In genomic region chr5:135236571-135236970, GRCm38 (mm10) we compare ENCODE assay signal across 8 mouse cellular contexts. TPM values are rescaled to one million over a fixed set of nuclear protein-coding genes. Genes with fewer than 3 reads are reported as not detected.
DNase-seq lines count a peak whose midpoint lies in the region; ATAC-seq lines count a peak whose summit lies in the region.

No protein-coding gene starts in this region.

- H3K9ac ChIP-seq in midbrain, embryonic 11.5 days (ENCODE audit: low read length) = no peak overlapping the region
- H3K9ac ChIP-seq in midbrain, embryonic 16.5 days (ENCODE audit: low read depth, low read length) = no peak overlapping the region
- no peak overlapping the region for H3K9ac ChIP-seq in neural tube, embryonic 11.5 days (ENCODE audit: low read length)

- H3K27ac ChIP-seq in midbrain, embryonic 11.5 days (ENCODE audit: low read depth, low read length) = no peak overlapping the region
- no peak overlapping the region for H3K27ac ChIP-seq in midbrain, embryonic 16.5 days (ENCODE audit: low read length)
- H3K27ac ChIP-seq in neural tube, embryonic 11.5 days (ENCODE audit: low read depth, low read length) = no peak overlapping the region

- no peaks in the 10 kb centered on the region for H3K27me3 ChIP-seq in midbrain, embryonic 11.5 days (ENCODE audit: control insufficient read depth, insufficient read depth, low read length)
- H3K27me3 ChIP-seq in midbrain, embryonic 16.5 days (ENCODE audit: control insufficient read depth, insufficient read depth, low read depth, low read length) = no peaks in the 10 kb centered on the region
- H3K27me3 ChIP-seq in neural tube, embryonic 11.5 days (ENCODE audit: control insufficient read depth, insufficient read depth, low read length) = no peaks in the 10 kb centered on the region

- no peaks in the 10 kb centered on the region for H3K4me1 ChIP-seq in midbrain, embryonic 11.5 days (ENCODE audit: control insufficient read depth, insufficient read depth, low read length)
- H3K4me1 ChIP-seq in midbrain, embryonic 16.5 days (ENCODE audit: control insufficient read depth, insufficient read depth, low read length) = no peaks in the 10 kb centered on the region
- no peaks in the 10 kb centered on the region for H3K4me1 ChIP-seq in neural tube, embryonic 11.5 days (ENCODE audit: control insufficient read depth, insufficient read depth, low read length)

- no peaks in the 10 kb centered on the region for H3K9me3 ChIP-seq in midbrain, embryonic 11.5 days (ENCODE audit: control insufficient read depth, low read length)
- H3K9me3 ChIP-seq in midbrain, embryonic 16.5 days (replicated peaks; ENCODE audit: control insufficient read depth, low read length, poor library complexity, severe bottlenecking) = no peaks in the 10 kb centered on the region
- H3K9me3 ChIP-seq in neural tube, embryonic 11.5 days (ENCODE audit: control insufficient read depth, low read length) = no peaks in the 10 kb centered on the region

- 60% methylated on average over 2 of the region's 2 CpGs for WGBS in midbrain, embryonic 11.5 days
- 33% methylated on average over 2 of the region's 2 CpGs for WGBS in midbrain, embryonic 16.5 days
- 54% methylated on average over 2 of the region's 2 CpGs for WGBS in neural tube, embryonic 11.5 days

- no peak for ATAC-seq in midbrain, embryonic 11.5 days (ENCODE audit: low FRiP score)
- ATAC-seq in midbrain, embryonic 16.5 days = no peak
- no peak for ATAC-seq in neural tube, embryonic 11.5 days (ENCODE audit: insufficient read depth, low FRiP score, low TSS enrichment)
- no peak; the same call in 1 of the 2 replicates for ATAC-seq in erythroid progenitor cell, adult 5-6 weeks (replicated peaks; ENCODE audit: low FRiP score, poor library complexity, severe bottlenecking)

- DNase-seq in midbrain, embryonic 11.5 days (ENCODE audit: low spot score, missing footprints) = peak; percentile 97
- DNase-seq in R1 (ENCODE audit: low read depth, low spot score) = peak; percentile 62
- peak; percentile 62 to 63 for DNase-seq in cerebellum, postnatal 36 days
- peak; percentile 66 to 83 for DNase-seq in heart, postnatal 10 days
- DNase-seq in left cerebral cortex, postnatal 14 days (ENCODE audit: low spot score in 2 of 2) = peak; percentile 60 to 77
- DNase-seq in neural tube, embryonic 11.5 days (ENCODE audit: low spot score) = peak; percentile 63

- H3K36me3 ChIP-seq in midbrain, embryonic 11.5 days (ENCODE audit: control insufficient read depth, insufficient read depth, low read length) = peaks cover 51% of the 10 kb centered on the region
- H3K36me3 ChIP-seq in midbrain, embryonic 16.5 days (ENCODE audit: control insufficient read depth, insufficient read depth, low read length) = peaks cover 50% of the 10 kb centered on the region
- peaks cover 35% of the 10 kb centered on the region for H3K36me3 ChIP-seq in neural tube, embryonic 11.5 days (ENCODE audit: control insufficient read depth, insufficient read depth, low read length)

- intact Hi-C loops in heart, postnatal 10 days (cut with DNase I) = loop anchor here (1.0 to 5.0 kb wide), 2 partner anchors 50 to 101 kb away; no protein-coding TSS in a partner anchor
- intact Hi-C loops in left cerebral cortex, postnatal 14 days (cut with DNase I) = loop anchor here (1.0 kb wide), 1 partner anchor 50 kb away; no protein-coding TSS in a partner anchor

- no peak overlapping the region for H3K4me3 ChIP-seq in midbrain, embryonic 11.5 days (ENCODE audit: low read depth, low read length)
- H3K4me3 ChIP-seq in midbrain, embryonic 16.5 days (ENCODE audit: low read depth, low read length) = no peak overlapping the region
- H3K4me3 ChIP-seq in neural tube, embryonic 11.5 days (ENCODE audit: low read depth, low read length) = no peak overlapping the region

- H3K4me2 ChIP-seq in midbrain, embryonic 11.5 days = no peak overlapping the region
- no peak overlapping the region for H3K4me2 ChIP-seq in midbrain, embryonic 16.5 days (ENCODE audit: low read length)
- no peak overlapping the region for H3K4me2 ChIP-seq in neural tube, embryonic 11.5 days (ENCODE audit: low read depth)

RNA-seq across cellular contexts. Expression of gene Fzd9, which starts 14.5 kb away (rescaled TPM):
- 7.6 and 9.9 TPM in 2 replicates for polyA plus RNA-seq in midbrain, embryonic 11.5 days (2014; fragmentation: Nextera tagmentation; extraction: Ambion mirVana)
- 13.5 and 13.7 TPM in 2 replicates for polyA plus RNA-seq in midbrain, embryonic 16.5 days (2015; fragmentation: Nextera tagmentation; extraction: Ambion mirVana)
- total RNA-seq in heart, postnatal 10 days (2021) = under 1 TPM; 0.55 to 0.84 TPM
- 1 to 10 TPM; 6.2 to 6.8 TPM for total RNA-seq in left cerebral cortex, postnatal 14 days (2021)
- polyA plus RNA-seq in neural tube, embryonic 11.5 days (2014; fragmentation: Nextera tagmentation; extraction: Ambion mirVana) = 9.0 and 9.5 TPM in 2 replicates
- total RNA-seq in erythroid progenitor cell, adult 5-6 weeks (2015; ENCODE audit: low replicate concordance) = not detected in 2 replicates
- not detected in 2 replicates for total RNA-seq in erythroid progenitor cell, adult 5-6 weeks (2017; ENCODE audit: low replicate concordance)

RNA-seq across cellular contexts. Expression of gene Baz1b, which starts 49.5 kb away (rescaled TPM):
- 57.7 and 60.6 TPM in 2 replicates for polyA plus RNA-seq in midbrain, embryonic 11.5 days (2014; fragmentation: Nextera tagmentation; extraction: Ambion mirVana)
- polyA plus RNA-seq in midbrain, embryonic 16.5 days (2015; fragmentation: Nextera tagmentation; extraction: Ambion mirVana) = 19.5 and 26.8 TPM in 2 replicates
- 10 to 100 TPM; 41.6 to 48.5 TPM for total RNA-seq in heart, postnatal 10 days (2021)
- 10 to 100 TPM; 51.9 to 55.1 TPM for total RNA-seq in left cerebral cortex, postnatal 14 days (2021)
- polyA plus RNA-seq in neural tube, embryonic 11.5 days (2014; fragmentation: Nextera tagmentation; extraction: Ambion mirVana) = 60.3 and 66.3 TPM in 2 replicates
- 115 TPM in 2 replicates for total RNA-seq in erythroid progenitor cell, adult 5-6 weeks (2015; ENCODE audit: low replicate concordance)
- 201 and 287 TPM in 2 replicates for total RNA-seq in erythroid progenitor cell, adult 5-6 weeks (2017; ENCODE audit: low replicate concordance)
